Mouse (Mus musculus) kidney, adult 18-20 months (tissue): ENCODE measurements around the gene Wdr89.

ENCODE experiments used
- DNase-seq: peaks from one replicate; pipeline ENCODE4 v3.0.0; 2021

The Wdr89 gene

GRCm38 (mm10) chr12:75599490-75599889 lies 69.8 kb downstream of the Wdr89 start:
- DNase-seq, result peak; percentile 59

- DNase-seq, result no peak
These were observed 70.3 kb downstream of the Wdr89 start for GRCm38 (mm10) chr12:75598988-75599387.

GRCm38 (mm10) chr12:75597707-75598106 lies 71.6 kb downstream of the Wdr89 start:
- no peak for DNase-seq

DNA sequence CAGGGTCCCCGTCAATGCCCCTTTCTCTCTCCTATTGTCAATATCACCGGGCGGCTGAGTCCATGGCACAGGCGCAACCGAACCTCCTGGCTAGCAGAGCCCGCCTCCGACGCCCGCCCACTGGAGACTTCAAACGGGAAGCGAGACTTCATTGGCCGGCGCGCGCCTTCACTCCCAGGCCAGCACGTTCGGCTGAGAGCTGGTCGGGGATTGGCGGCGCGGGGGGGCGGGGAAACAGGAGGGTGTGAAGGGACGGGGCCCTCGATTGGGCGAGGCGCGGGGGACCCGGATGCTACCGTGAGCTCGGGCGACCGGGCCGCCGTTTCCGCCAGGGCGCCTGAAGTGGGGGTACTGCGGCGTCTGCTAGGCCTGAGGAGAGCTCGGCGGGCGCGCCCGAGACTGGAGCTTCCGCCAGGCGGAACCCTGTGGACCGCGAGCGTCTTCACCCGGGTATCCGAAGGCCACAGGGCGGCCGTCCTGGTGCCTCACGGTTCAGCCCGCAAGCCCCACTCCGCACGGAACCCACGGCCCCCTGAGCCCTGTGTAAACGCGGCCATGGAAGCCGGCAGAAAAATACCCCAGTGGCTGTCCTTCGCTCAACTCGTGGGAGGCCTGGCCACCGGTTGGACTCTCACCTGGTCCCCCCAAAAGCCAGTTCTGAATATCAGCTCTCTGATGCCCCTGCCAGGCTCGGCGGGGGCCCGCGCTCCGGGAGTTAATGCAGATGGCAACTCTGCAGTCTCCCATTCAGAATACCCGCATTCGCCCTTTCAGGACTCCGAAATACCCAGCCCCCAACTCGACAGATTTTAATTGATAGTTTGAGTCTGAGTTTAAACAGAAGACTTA lies 73.0 kb downstream of the Wdr89 start, which contains the start of gene Ppp2r5e:
TSS of gene Ppp2r5e (minus strand) at position 92 of the 849 bp plus-strand sequence.
- DNase-seq, result peak; percentile 99

DNA sequence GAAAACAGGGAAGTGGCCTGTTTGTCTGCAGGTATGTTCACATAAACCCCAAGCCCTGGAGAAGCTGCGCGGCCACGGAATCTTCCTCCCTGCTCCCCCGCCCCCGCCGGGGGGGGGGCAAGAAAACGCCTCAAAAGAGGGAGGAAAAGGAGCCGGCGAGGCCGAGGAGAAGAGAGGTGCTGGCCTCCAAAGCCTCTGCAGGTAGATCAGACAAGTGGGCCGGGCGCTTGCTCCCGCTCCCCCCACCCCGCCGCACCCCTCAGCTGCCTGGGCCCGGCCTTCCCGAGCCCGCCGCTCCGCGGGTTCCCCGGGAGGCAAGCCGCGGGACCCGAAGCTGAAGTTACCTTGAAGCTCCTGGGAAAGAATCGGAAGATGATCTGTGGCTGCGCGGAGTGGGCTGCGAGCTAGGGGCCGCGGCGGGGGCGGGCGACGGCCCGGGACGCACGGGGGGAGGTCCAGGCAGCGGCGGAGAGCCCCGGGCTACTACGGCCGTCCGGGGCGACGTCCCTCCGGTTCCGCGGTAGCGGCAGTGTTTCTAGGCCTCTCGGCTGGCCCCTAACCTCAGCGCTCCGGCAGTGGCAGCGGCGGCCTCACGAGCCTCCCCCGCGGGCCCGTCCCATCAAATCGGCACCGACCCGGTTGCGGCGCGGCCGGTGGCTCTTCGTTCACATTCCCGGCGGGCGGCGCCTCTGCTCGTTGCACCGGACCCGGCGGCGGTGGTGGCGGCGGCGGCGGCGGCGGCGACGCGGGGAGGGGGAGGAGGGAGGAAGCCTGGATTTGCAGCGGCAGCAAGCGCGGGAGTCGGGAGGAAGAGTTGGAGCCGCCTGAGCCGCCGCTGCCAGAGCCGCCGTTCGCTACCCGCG lies 73.8 kb downstream of the Wdr89 start:
- no peak for DNase-seq

DNA sequence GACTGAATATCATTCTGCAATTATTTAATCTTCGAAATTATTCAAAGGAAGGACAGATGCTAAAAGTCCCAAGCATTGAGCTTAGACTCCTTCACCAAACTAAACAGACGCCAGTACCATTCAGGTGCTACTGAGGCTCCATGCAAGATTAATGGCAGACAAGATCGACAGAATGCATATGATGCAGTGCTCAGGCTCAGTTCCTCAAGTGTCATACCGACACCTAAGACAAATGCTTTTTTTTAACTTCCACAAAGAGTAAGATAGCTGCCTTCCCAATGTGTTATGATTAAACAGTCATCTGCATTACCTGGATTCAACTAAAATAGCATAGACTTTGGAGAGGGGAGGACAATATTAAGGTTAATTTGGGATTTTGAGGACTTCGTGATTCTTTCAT lies 74.9 kb downstream of the Wdr89 start:
- no peak for DNase-seq

DNA sequence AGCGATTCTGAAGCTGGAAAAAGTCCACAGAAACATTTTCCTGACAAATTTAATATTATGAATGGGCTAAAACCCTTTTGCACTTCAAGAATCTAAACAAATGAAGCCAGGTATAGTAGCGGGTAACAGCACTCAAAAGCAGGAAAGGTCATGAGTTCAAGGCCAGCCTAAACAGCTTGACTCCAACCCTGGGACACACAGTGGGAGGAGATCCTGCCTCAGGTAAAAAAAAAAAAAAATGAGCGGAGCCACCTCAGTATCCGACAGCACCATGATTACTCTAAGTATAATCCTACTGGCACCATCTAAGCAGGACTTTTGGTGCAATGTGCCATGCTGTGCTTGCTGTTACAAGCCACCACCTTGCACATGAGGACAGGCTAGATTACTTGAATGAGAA lies 75.5 kb downstream of the Wdr89 start:
- no peak for DNase-seq

- no peak for DNase-seq
These were observed 81.8 kb downstream of the Wdr89 start for GRCm38 (mm10) chr12:75587501-75587900.

DNA sequence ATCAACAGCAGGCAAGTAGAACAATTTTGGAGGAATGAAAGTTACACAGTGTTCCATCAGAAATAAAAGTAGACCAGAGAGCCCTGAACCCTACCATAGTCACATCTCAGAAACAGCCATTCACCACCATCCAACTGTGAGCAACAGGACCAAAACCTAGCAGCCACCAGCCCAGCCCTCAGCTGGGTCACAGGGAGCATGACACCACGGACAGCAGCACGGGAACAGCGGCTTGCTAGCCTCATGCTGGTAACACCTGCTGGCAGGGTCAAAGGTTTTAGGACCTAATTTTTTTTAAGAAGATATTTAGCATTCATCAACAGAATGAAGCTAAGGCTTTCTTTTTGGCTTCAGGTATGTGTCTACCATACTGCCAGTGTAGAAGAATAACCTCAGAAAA lies 85.6 kb downstream of the Wdr89 start:
- DNase-seq, result no peak
